Mouse (Mus musculus) midbrain, embryonic 10.5 days (tissue): ENCODE measurements around the gene 1810030O07Rik. TPM values are rescaled to one million over a fixed set of nuclear protein-coding genes. Genes with fewer than 3 reads are reported as not detected.
"Not testable (repeated sequence)": the region's sequence is repeated elsewhere in the genome, so short reads cannot be mapped to it uniquely, and the experiment has no call there.

ENCODE experiments used
- DNase-seq: peaks from one replicate; pipeline ENCODE4 v3.0.0-alpha.2; 2017; ENCODE audit warnings: low spot score
- H3K27ac ChIP-seq: fragments of 300-500 bp; sonication (generic); replicated peaks from 2 replicates; pipeline ENCODE4 v1.5.1; 2016; ENCODE audit warnings: mild to moderate bottlenecking
- H3K27me3 ChIP-seq: fragments of 300-500 bp; sonication (generic); 2 replicates; pipeline ENCODE4 v1.6.1; 2016; ENCODE audit warnings: low read depth, mild to moderate bottlenecking; ENCODE audit not compliant: poor library complexity, severe bottlenecking
- H3K36me3 ChIP-seq: fragments of 300-500 bp; sonication (generic); 2 replicates; pipeline ENCODE4 v1.6.1; 2016; ENCODE audit warnings: mild to moderate bottlenecking, moderate library complexity
- H3K4me1 ChIP-seq: fragments of 300-500 bp; sonication (generic); 2 replicates; pipeline ENCODE4 v1.6.1; 2016
- H3K4me3 ChIP-seq: fragments of 300-500 bp; sonication (generic); 2 replicates; pipeline ENCODE4 v1.5.1; 2016; ENCODE audit warnings: mild to moderate bottlenecking, moderate library complexity
- H3K9me3 ChIP-seq: fragments of 300-500 bp; sonication (generic); replicated peaks from 2 replicates; pipeline ENCODE4 v1.6.1; 2016; ENCODE audit warnings: mild to moderate bottlenecking
- WGBS: fragments of 180-500 bp; shearing (Covaris S2); methylation state at CpG from one replicate; pipeline ENCODE4 v1.1.7; 2016; 5-methylcytosine and 5-hydroxymethylcytosine counted together
- polyA plus RNA-seq: library from polyadenylated mRNA; unstranded; fragments of >200 nt; fragmentation: Nextera tagmentation; extraction: Ambion mirVana; gene quantifications from 2 replicates; pipeline ENCODE4 v1.2.1, GENCODE M21; 2016

Gene 1810030O07Rik
- 31.5 and 32.2 TPM in 2 replicates for polyA plus RNA-seq

- peaks cover 4% of the 10 kb centered on the region; the same call in 1 of the 2 replicates for H3K4me1 ChIP-seq
- DNase-seq: peak; percentile 77
- peaks cover 16% of the 10 kb centered on the region for H3K27me3 ChIP-seq
- peak within 1 kb of the TSS; percentile 85 for H3K27ac ChIP-seq
- H3K4me3 ChIP-seq: peak within 1 kb of the TSS; percentile 73
- no peaks in the 10 kb centered on the region for H3K9me3 ChIP-seq
- WGBS: 8% methylated on average over 42 of the region's 42 CpGs
- peaks cover 25% of the 10 kb centered on the region for H3K36me3 ChIP-seq
Observed at GRCm38 (mm10) chrX:12673054-12673775, at the start of gene 1810030O07Rik. TSS of gene 1810030O07Rik (minus strand) at chrX:12673668.

- peaks cover 63% of the 10 kb centered on the region for H3K36me3 ChIP-seq
- no peaks in the 10 kb centered on the region for H3K9me3 ChIP-seq
Observed at GRCm38 (mm10) chrX:12716036-12716435, 42.6 kb upstream of the 1810030O07Rik start.

GRCm38 (mm10) chrX:12713796-12714195, 40.3 kb upstream of the 1810030O07Rik start:
- no peaks in the 10 kb centered on the region for H3K9me3 ChIP-seq
- H3K36me3 ChIP-seq: peaks cover 52% of the 10 kb centered on the region
- H3K27me3 ChIP-seq: no peaks in the 10 kb centered on the region
- H3K4me1 ChIP-seq: no peaks in the 10 kb centered on the region
- WGBS: 94% methylated on average over 7 of the region's 7 CpGs
- H3K27ac ChIP-seq: no peak overlapping the region
- H3K4me3 ChIP-seq: no peak overlapping the region
- no peak for DNase-seq

More at GRCm38 (mm10) chrX:12716036-12716435, 42.6 kb upstream of the 1810030O07Rik start:
- Histone ChIP-seq H3K4me3 (no peak overlapping the region), H3K27ac (no peak overlapping the region), H3K4me1 (no peaks in the 10 kb centered on the region), H3K27me3 (no peaks in the 10 kb centered on the region)
- WGBS: 94% methylated on average over 4 of the region's 4 CpGs
- no peak for DNase-seq

GRCm38 (mm10) chrX:12686910-12687309, 13.4 kb upstream of the 1810030O07Rik start:
- DNase-seq: no peak
- Histone ChIP-seq H3K36me3 (peaks cover 36% of the 10 kb centered on the region), H3K27ac (no peak overlapping the region), H3K27me3 (peaks cover 5% of the 10 kb centered on the region; the same call in 1 of the 2 replicates), H3K4me1 (no peaks in the 10 kb centered on the region), H3K4me3 (no peak overlapping the region), H3K9me3 (no peaks in the 10 kb centered on the region)
- 87% methylated on average over 8 of the region's 8 CpGs for WGBS

GRCm38 (mm10) chrX:12686071-12686470, 12.6 kb upstream of the 1810030O07Rik start:
- no peaks in the 10 kb centered on the region for H3K9me3 ChIP-seq
- H3K4me1 ChIP-seq: no peaks in the 10 kb centered on the region
- no peak overlapping the region for H3K27ac ChIP-seq
- H3K4me3 ChIP-seq: no peak overlapping the region
- DNase-seq: no peak
- H3K27me3 ChIP-seq: peaks cover 8% of the 10 kb centered on the region; the same call in 1 of the 2 replicates
- peaks cover 35% of the 10 kb centered on the region for H3K36me3 ChIP-seq

GRCm38 (mm10) chrX:12677396-12677795, 3.9 kb upstream of the 1810030O07Rik start:
- Histone ChIP-seq H3K27ac (no peak overlapping the region), H3K36me3 (peaks cover 22% of the 10 kb centered on the region), H3K27me3 (peaks cover 23% of the 10 kb centered on the region), H3K4me3 (no peak overlapping the region), H3K9me3 (no peaks in the 10 kb centered on the region), H3K4me1 (peaks cover 4% of the 10 kb centered on the region; the same call in 1 of the 2 replicates)
- peak; percentile 39 for DNase-seq
- WGBS: 45% methylated on average over 6 of the region's 6 CpGs

GRCm38 (mm10) chrX:12653879-12654278, 19.6 kb downstream of the 1810030O07Rik start:
- WGBS: 76% methylated on average over 2 of the region's 2 CpGs
- H3K4me3 ChIP-seq: no peak overlapping the region
- H3K27me3 ChIP-seq: 0 out of 2 replicates have a peak, but pooled peaks cover 3% of the 10 kb centered on the region
- no peaks in the 10 kb centered on the region for H3K4me1 ChIP-seq
- H3K27ac ChIP-seq: no peak overlapping the region
- peaks cover 73% of the 10 kb centered on the region for H3K36me3 ChIP-seq
- DNase-seq: no peak
- H3K9me3 ChIP-seq: no peaks in the 10 kb centered on the region

GRCm38 (mm10) chrX:12651906-12652305, 21.6 kb downstream of the 1810030O07Rik start:
- 92% methylated on average over 16 of the region's 16 CpGs for WGBS
- DNase-seq: no peak
- peaks cover 57% of the 10 kb centered on the region for H3K36me3 ChIP-seq
- no peaks in the 10 kb centered on the region for H3K4me1 ChIP-seq
- no peaks in the 10 kb centered on the region for H3K9me3 ChIP-seq
- 0 out of 2 replicates have a peak, but pooled peaks cover 3% of the 10 kb centered on the region for H3K27me3 ChIP-seq
- no peak overlapping the region for H3K27ac ChIP-seq
- H3K4me3 ChIP-seq: no peak overlapping the region

GRCm38 (mm10) chrX:12645531-12646304, 27.8 kb downstream of the 1810030O07Rik start:
- WGBS: 73% methylated on average over 12 of the region's 12 CpGs
- Histone ChIP-seq H3K27me3 (no peaks in the 10 kb centered on the region), H3K4me3 (no peak overlapping the region), H3K27ac (no peak overlapping the region), H3K9me3 (no peaks in the 10 kb centered on the region), H3K4me1 (no peaks in the 10 kb centered on the region), H3K36me3 (peaks cover 9% of the 10 kb centered on the region)
- DNase-seq: no peak

- no peaks in the 10 kb centered on the region for H3K4me1 ChIP-seq
- WGBS: 69% methylated on average over 2 of the region's 2 CpGs
- H3K36me3 ChIP-seq: peaks cover 7% of the 10 kb centered on the region
- H3K9me3 ChIP-seq: no peaks in the 10 kb centered on the region
- no peak for DNase-seq
- no peak overlapping the region for H3K4me3 ChIP-seq
- no peak overlapping the region for H3K27ac ChIP-seq
- H3K27me3 ChIP-seq: no peaks in the 10 kb centered on the region
Observed at GRCm38 (mm10) chrX:12644976-12645375, 28.5 kb downstream of the 1810030O07Rik start.

GRCm38 (mm10) chrX:12625131-12625530, 48.3 kb downstream of the 1810030O07Rik start:
- Histone ChIP-seq H3K27me3 (no peaks in the 10 kb centered on the region), H3K27ac (no peak overlapping the region), H3K9me3 (no peaks in the 10 kb centered on the region; the same call in 1 of the 2 replicates), H3K36me3 (no peaks in the 10 kb centered on the region), H3K4me1 (no peaks in the 10 kb centered on the region), H3K4me3 (no peak overlapping the region)
- WGBS: 75% methylated on average over 4 of the region's 4 CpGs
- DNase-seq: no peak

- not testable (repeated sequence) for DNase-seq, H3K4me1 ChIP-seq, H3K4me3 ChIP-seq, H3K9me3 ChIP-seq, H3K27ac ChIP-seq
- Histone ChIP-seq H3K27me3 (peaks cover 11% of the 10 kb centered on the region; the same call in 1 of the 2 replicates), H3K36me3 (peaks cover 59% of the 10 kb centered on the region)
- 93% methylated on average over 1 of the region's 1 CpGs for WGBS
Observed at GRCm38 (mm10) chrX:12612360-12612759, 61.1 kb downstream of the 1810030O07Rik start.

- peaks cover 11% of the 10 kb centered on the region; the same call in 1 of the 2 replicates for H3K27me3 ChIP-seq
- no peak overlapping the region for H3K27ac ChIP-seq
- DNase-seq: no peak
- 85% methylated on average over 2 of the region's 2 CpGs for WGBS
- no peak overlapping the region for H3K4me3 ChIP-seq
- no peaks in the 10 kb centered on the region for H3K4me1 ChIP-seq
- H3K36me3 ChIP-seq: peaks cover 64% of the 10 kb centered on the region
- H3K9me3 ChIP-seq: no peaks in the 10 kb centered on the region
Observed at GRCm38 (mm10) chrX:12611211-12611610, 62.3 kb downstream of the 1810030O07Rik start.
